Mouse (Mus musculus): ENCODE measurements around the gene Aadacl3.

GRCm38 (mm10) chr4:144428868-144429267 is 34.7 kb downstream of the Aadacl3 start:
- no peak for TF ChIP-seq CTCF (IDR thresholded peaks at IDR 0.05; ENCODE audit: extremely low read depth, insufficient read depth, low read length)
- TF ChIP-seq POLR2A (IDR thresholded peaks at IDR 0.05; ENCODE audit: extremely low read depth, insufficient read depth, low read length) = no peak

Measured in cortical plate, adult 2 months (tissue).